Mouse (Mus musculus) c-Kit-positive CD71-negative TER-119-negative erythroid progenitor cells, embryonic 14.5 days (primary cell): ENCODE data around the gene Cxadr.
"Not testable (repeated sequence)": the region's sequence is repeated elsewhere in the genome, so short reads cannot be mapped to it uniquely, and the experiment has no call there.

ENCODE experiments used
- DNase-seq: peaks from one replicate; pipeline ENCODE4 v3.0.0-alpha.2; 2013; ENCODE audit warnings: low read depth

Cxadr gene

DNA sequence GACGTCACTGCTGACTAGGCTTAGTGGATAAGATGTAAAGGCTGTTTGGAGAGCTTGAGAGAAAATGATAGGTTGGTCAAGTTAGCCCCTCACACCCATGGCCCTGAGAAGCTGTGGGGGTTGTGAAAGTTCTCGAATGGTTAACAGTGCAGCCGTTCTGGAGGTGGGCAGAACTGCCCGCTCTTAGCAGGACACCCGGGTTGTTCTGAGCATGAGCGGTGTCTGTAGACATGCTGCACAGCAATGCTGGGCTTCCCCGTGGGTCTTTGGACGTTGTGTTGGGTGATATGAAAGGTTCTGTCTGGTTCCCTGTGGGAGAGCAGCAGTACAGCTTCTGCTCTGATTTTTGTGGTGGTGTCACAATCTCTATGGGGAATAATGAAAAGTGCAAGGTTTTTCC lies 5.3 kb downstream of the Cxadr start:
- no peak for DNase-seq

DNA sequence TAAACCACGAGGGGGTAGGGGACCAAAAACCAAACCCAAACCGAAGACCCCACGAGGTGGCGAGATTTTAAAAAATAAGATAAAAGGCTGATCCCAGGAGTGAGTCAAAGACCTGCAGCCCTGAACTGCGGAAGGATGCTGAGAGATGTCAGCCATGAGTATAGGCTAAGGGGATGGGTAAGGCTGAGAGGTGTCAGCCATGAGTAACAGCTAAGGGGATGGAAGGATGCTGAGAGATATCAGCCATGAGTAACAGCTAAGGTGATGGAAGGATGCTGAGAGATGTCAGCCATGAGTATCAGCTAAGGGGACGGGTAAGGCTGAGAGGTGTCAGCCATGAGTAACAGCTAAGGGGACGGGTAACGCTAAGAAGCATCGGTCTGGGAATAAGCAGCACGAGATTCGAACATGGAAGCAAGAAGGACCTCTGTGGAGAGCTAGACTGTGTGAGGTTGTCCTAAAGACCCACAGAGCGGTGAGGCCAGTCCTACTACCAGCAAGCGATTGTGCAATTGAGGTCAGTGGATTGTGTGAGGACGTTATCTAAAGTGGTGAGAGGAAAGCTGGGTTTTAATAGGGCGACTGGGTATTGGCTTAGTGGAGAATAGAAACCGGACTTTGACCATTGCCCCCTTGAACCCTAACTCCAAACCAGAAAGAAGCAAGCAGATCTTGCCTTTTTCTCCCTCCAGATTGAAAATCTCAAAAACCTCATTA lies 6.3 kb downstream of the Cxadr start:
- no peak for DNase-seq

DNA sequence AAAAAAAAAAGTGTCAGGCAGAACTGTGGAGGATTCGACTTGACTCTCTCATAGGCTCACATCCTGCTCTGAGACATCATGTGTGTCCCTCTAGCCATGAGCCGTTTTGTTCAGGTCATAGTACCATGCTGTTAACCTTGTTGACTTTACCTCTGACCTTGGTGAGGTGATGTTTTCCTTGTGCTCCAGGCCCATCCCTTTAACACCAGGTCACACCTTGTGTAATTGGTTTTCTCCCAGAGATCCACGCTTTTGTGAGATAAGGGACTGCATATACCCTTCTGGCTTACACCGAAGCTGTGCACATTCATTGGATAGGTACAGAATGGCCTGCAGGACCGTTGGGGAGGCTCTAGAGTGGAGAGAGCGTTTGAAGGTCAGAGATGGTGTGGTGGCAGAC lies 8.0 kb downstream of the Cxadr start:
- DNase-seq = no peak

DNA sequence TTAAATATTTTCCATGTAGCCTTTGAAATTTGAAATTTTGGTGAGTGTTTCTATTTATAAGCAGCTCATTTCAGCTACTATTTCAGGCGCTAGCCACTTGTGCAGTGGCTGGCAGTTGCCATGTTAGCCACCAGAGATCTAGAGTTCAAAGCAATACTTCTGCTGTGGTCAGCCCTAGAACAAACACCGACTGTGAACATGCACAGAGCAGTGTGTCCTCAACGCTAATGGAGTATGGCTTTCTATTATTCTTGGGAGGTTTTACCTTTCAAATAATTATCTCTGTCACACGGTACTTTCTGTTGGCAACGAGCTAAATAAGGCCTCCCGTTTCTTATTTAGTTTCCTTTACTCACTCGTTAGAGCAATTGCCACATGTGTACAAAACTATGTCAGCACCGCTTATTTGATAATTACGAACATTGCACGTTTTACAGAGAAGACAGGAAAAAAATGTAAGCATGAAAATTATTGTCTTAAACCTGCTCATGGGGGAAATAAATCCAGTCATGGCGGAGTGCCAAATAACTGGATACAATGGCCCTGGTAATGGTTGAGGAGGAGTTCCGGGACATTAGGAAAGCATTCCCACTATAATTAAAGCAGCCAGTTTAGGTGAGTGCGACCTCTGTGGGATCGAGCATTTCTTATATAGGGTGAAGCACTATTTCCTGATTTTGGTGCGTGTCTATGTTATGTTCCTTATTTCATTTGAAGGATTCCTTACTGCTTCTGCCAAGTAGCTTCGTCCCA lies 12.0 kb downstream of the Cxadr start:
- no peak for DNase-seq

DNA sequence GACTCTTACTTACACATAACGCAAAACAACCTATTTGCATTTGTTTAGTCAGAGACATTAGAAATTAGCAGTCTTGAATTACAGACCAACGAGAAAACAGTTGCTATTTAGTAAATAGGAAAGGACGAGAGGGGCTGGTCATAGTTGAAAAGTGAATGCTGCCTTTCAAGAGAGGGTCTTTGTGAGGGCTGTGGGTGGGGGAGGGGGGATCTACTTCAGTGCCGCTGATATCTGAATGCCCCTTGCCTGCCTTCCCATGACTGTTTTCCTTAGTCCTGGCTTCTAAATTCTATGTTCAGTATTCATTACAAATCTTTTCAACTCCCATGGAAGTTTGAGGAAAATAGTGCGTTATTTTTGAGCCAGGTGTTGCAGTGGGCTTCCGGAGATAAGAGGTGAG lies 12.7 kb downstream of the Cxadr start:
- DNase-seq = no peak

DNA sequence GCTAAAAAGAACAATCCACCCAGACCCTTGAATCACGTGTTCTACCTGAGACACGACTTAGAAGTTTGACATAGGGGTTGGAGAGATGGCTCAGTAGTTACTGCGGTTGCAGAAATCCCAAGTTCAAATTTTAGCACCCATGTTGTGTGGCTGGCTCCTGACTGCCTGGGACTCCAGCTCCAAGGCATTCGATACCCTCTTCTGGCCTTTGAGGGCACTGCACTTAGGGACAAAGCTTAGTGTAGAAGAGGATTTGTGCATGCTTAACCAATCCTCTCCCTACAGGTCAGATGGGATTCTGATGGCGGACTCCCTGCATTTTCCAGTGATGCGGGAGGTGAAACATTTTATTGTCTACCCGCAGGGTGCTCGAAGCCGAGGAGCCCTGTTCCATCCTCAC lies 15.6 kb downstream of the Cxadr start:
- DNase-seq = no peak

DNA sequence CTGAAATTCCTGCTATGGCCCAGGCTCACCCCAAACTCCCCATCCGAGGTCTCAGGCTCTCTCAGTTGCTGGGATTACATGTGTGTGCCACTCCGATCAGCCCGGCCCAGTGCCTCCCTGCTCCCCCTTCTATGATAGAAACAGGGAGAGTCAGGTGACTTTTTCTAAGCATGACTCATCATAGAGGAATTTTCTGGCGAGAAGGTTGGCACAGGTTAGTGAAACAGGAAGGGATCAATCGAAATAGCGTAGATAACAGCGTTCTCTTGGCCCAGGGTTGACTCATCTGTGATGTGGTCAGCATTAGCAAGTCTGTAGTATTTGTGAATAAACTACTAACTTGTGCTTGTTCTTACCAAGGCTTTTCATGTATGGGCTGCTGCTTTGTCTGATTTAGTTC lies 16.7 kb downstream of the Cxadr start:
- no peak for DNase-seq

DNA sequence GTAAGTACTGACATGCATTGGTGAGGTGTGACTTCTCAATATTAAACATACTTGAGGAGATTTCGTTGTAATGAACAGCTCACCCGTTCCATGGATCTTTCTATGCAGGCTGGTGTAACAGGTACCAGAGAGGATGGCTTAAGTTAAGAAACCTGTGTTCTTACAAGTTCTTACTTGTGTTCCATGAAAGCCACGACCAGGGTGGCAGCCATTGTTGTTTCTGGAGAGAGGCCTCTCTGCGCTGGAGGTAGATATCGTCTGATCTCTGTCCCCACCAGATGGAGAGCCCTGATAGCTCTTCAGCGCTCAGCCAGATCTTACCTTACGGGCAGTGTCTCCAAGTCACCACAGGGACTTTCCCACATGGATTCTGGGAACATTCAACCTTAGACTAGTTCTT lies 18.4 kb downstream of the Cxadr start:
- DNase-seq = no peak

DNA sequence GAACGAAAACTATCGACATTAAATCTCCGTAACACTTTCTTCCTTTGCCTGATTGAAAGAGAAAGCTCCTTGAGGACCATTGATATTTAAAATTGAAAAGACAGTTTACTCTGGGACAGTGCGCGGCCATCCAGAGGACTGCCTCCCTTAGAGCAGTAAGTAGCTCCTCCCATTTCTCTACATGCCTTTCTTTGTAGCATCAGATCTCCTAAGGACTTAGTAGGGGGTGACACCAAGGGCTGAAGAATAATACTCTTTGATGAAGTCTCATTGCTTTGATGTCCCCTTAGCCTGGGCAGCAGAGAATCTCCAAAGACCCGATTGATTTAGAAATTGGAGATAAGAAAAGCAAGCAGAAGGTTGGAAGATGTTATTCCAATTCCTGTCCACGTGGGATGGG lies 20.3 kb downstream of the Cxadr start:
- DNase-seq = no peak

DNA sequence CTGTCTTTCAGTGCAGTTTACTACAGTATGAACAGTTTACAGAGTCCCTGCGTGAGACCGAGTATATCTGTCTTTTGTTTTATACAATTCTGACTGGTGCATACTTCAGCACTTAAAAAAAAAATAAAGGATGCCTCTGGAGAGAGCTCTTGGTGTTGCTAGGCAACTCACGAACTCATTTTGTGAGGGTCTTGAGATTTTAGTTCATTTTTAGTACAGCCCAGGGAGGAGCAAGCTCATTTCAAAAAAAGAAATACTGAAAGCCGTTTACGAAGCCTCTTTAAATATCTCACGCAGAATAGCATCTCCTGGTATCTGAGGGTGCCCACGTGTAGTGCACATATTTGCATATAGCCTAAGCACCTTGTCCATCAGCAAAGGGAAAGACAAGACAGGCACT lies 20.9 kb downstream of the Cxadr start:
- DNase-seq = no peak

DNA sequence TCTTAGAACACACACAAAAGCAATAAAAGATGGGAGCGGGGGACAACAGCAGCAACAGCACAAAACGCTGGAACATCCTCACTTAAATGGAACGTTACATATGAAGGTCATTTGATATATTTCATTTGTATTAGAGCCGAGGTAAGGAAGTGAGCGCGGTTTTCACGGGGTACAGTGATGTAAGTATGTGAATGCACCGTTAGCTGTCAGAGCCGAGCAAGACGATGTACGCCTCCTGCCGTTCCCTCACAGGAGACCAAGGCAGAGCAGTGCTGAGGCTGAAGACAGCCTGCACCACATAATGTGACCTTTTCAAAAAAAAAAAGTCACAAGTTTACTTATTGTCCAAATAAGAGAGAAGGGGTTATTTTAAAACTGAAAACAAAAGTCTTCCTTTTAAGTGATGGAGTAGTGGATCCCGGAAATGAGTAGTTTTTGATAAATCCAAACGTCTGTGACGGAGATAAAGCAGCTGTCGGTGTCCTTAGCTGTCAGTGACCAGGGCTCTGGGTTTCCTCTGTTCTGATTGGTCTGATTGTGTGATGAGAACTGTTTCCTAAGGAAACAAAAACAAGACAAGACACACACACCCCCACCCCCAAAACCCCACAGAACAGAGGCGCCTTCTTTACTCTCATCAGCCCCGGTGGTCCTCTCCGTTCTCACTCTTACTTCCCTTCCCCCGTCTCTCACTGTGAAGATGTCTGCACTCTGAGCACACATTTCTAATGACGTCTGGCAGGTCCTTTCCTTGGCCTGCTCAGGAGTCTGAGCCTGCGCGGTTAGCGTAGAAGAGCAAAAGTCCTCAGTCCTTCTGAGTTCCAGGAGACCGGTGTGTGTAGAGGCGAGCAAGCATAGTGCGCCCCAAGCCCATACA lies 24.9 kb downstream of the Cxadr start:
- no peak for DNase-seq

DNA sequence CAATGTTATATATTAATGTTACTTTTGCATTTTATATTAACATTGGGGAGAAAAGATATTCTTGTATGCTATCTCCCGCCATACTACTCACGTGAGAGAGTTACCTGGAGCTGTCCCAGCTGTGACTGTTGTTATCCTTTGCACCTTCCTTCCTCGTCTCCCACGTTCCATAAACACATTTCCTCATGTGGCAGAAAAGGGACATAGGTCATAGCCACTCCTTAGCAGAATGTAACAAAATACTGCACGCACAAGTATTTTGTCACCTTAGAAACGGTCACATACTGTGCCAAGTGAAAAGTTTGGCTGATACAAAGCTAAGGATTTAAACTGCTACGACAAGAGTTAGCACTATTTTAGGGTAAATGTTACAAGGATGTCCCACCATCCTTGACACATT lies 26.3 kb downstream of the Cxadr start:
- DNase-seq = no peak

DNA sequence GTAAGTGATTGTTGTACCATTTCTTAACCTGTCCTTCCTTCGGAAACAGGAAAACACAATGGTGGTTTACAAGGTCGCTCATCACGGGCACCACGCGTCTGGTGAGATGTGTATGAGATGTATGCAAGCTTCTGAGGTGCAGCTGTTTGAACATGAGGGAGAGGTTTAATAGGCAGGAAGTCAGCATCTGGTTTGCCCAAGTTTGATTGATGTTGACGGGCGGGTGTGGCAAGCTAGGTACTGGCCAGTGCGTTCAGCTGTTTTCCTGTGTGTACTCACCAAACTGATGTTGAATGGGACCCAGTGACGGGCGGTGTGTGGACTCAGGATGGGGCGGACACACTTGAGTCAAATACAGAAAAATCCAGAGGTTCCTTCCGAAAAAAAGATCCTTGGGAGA lies 26.7 kb downstream of the Cxadr start:
- no peak for DNase-seq

DNA sequence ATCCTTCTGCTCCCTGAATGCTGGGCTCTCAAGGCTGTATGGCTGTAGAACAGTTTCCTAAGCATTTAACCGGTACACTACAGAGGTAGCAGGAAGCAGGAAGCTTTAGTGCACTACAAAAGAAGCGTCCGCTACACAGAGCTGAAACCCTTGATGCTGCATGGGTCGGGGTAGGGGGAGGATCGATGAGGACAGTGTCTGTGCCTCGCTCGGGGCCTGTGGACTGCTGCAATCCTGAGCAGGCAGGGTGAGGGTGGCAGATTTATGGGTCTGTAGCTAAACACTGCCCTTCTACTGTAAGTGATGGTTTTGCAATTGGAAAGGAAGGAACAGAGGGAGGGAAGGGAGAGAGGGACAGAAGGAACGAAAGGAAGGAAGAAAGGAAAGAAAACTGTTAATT lies 35.9 kb downstream of the Cxadr start:
- no peak for DNase-seq

DNA sequence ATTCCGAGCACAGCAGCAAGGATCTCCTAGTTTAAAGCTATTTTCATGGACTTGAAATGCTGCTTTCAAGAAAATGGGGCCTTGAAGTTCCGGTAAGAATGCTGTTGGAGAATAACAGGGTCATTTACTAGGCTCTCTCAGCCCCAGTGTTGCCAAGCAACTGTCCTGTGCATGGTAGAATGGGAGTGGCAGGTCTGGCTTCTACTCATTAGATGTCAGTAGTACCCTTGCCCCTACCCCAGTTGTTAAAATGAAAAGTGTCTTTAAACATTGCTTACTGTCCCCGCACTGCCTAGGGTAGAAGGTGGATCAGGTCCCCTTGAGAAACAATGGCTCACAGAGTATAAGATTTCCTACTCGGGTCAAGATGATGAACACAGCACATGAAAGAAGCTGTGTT lies 40.1 kb downstream of the Cxadr start:
- DNase-seq = no peak

DNA sequence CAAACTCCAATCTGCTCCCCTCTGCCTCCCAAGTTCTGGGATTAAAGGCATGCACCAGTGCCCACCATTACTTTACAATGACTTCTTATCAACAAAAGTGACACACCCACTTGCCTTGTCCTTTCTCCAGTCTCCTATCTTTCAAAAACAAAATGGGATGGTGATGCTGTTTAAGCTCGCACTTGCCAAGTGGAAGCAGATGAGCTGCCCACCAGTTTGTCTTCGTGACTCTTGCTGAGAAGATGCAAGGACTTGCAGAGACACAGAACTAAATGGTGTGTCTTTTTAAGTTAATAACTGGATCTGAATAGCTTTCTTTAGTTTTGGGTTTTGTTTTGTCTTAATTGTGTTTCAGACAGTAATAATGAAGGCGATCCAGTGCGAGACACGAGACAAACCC lies 41.5 kb downstream of the Cxadr start:
- no peak for DNase-seq

DNA sequence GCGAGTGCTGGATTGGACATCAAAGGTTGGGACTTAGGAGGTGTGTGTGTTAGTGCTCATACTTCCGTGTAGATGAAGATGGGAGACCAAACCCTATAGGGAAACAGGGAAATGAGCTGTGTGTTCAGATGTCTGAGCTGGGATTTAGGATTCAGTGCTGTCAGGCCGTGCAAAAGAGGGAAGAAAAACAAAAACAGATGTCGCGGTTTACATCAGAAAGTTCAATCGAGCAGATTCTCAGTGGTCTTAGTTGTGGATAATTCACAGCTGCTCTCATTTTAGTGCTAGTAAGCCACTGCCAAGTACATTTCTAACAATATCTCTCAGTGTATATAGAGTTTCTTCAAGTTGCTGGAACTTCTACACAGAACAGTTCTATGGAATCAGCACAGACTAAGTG lies 42.5 kb downstream of the Cxadr start:
- no peak for DNase-seq

DNA sequence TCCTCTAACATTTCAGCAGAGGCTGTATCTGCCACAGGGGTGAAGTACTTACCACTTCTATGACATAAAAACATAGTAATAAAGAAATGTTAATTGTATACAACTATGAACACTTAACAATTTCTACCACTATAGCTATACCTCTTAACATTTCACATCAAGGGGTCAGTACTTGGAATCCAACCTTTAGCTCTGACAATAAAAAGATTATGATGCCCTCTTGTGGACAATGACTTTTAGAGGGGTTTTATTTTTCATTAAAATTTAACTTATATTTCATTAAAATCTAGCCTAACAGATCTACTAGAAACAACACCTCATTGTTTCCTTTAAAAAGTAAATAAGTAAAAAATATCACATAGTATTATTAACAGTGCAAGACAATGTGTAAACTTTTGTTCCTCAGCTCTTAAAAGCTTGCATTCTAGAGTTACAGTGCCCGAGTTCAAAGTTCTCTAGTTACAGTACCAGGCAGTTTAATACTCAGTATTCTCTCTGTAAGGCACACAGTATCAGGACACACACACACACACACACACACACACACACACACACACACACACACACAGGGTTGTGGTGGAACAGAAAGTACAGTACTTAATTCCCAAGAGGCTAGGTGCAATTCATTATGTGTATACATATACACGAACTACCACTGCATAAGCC lies 45.5 kb downstream of the Cxadr start:
- no peak for DNase-seq

DNA sequence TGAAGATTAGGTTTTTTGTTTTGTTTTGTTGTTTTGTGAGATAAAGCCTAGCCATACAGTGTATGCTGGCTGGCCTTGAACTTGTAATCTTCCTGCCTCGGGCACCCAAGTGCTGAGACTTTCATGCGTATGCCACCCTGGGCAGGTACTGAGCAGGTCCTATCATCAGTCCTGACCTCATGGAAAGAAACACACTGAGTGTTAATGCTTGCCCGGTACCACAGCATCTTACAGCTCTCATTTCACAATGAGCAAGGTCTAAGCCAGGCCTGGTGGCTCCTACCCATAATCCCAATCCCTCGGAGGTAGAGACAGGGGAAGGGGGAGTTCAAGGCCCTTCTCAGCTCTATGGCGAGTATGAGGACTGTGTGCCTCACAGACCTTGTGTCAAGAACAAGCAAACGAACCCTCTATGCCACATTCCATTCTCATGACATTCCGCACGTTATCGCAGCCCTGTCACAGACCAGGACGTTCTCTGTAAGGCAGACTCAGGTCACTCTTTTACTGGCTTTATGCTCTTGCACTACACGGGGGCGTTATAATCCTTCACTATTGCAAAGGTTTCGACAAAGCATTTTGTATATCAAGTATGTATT lies 46.1 kb downstream of the Cxadr start:
- DNase-seq = no peak

DNA sequence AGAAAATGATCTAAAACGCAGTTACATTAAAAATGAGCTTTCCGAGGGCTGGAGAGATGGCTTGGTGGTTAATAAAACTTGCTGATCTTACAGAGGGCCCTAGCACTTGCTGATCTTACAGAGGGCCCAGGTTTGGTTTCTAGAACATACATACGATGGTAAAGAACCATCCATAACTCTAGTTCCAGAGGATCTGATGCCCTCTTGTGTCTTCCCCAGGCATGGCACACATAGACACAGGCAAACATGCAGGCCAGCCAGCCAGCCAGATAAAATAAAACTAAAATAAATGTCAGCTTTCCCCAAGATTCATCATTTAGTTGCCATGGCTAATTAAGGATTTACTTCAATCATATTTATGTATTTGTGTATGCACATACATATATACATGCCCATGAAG lies 56.5 kb downstream of the Cxadr start:
- no peak for DNase-seq

DNA sequence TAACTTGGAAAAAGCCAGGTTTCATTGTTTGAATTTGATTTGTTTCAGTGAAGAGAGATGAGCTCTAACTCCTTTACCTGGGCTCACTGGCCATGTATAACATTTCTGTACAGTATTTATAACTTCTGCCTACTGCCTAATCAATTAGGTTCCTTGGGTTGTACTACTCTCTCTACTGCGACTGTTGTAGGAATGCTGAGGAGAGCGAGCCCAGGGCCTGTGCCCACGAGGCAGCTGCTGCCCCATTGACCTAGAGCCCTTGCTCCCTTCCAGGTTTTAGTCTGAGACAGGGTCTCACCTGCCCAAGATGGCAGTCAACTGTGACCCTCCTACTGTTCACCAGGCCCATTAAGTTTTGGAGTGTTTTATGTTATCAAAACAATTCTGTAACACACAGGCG lies 60.2 kb downstream of the Cxadr start:
- DNase-seq = no peak

DNA sequence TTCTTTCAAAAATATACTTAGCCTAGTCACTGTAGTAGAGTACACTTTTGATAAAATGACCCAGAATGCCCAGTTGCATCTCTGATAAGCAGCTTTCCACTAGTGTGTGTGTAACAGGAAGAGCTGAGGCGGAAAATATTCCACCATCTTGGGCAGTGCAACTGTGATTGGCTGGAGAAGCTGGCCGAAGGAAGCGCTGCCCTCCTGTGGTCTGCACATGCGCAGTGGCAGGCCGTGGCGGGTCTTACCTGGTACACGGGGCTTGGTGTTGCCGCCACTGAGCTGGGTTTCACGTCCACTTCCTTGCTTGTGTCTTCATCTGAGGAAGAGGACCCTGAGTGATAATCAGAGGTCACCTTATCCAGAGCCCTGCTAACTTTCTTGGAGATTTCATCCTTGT lies 63.3 kb downstream of the Cxadr start:
- DNase-seq = not testable (repeated sequence)
